Mouse (Mus musculus): ENCODE measurements around the gene Mia2.

Mia2 gene

GRCm38 (mm10) chr12:59164522-59164921, 68.9 kb downstream of the Mia2 start:
- DNase-seq (ENCODE audit: low spot score), result no peak

GRCm38 (mm10) chr12:59166557-59166956, 71.0 kb downstream of the Mia2 start:
- no peak for DNase-seq (ENCODE audit: low spot score)

GRCm38 (mm10) chr12:59169935-59170334, 74.3 kb downstream of the Mia2 start:
- no peak for DNase-seq (ENCODE audit: low spot score)

- no peak for DNase-seq (ENCODE audit: low spot score)
Observed at GRCm38 (mm10) chr12:59177814-59178213, 82.2 kb downstream of the Mia2 start.

- DNase-seq (ENCODE audit: low spot score), result no peak
Observed at GRCm38 (mm10) chr12:59188086-59188682, 92.6 kb downstream of the Mia2 start.

- DNase-seq (ENCODE audit: low spot score), result no peak
Observed at GRCm38 (mm10) chr12:59193637-59194036, 98.0 kb downstream of the Mia2 start.

GRCm38 (mm10) chr12:59194341-59195003, 98.9 kb downstream of the Mia2 start:
- DNase-seq (ENCODE audit: low spot score), result no peak

GRCm38 (mm10) chr12:59195065-59195464, 99.5 kb downstream of the Mia2 start:
- no peak for DNase-seq (ENCODE audit: low spot score)

- DNase-seq (ENCODE audit: low spot score), result no peak
Observed at GRCm38 (mm10) chr12:59195941-59196340, 100.3 kb downstream of the Mia2 start.

- DNase-seq (ENCODE audit: low spot score), result peak; percentile 43
Observed at GRCm38 (mm10) chr12:59198750-59199149, 103.2 kb downstream of the Mia2 start.

GRCm38 (mm10) chr12:59199361-59199760, 103.8 kb downstream of the Mia2 start:
- DNase-seq (ENCODE audit: low spot score), result no peak

GRCm38 (mm10) chr12:59205571-59205970, 110.0 kb downstream of the Mia2 start:
- no peak for DNase-seq (ENCODE audit: low spot score)

- DNase-seq (ENCODE audit: low spot score), result no peak
Observed at GRCm38 (mm10) chr12:59206208-59206999, 110.8 kb downstream of the Mia2 start.

GRCm38 (mm10) chr12:59207000-59207390, 111.4 kb downstream of the Mia2 start:
- DNase-seq (ENCODE audit: low spot score), result no peak

- no peak for DNase-seq (ENCODE audit: low spot score)
Observed at GRCm38 (mm10) chr12:59207814-59208213, 112.2 kb downstream of the Mia2 start.

GRCm38 (mm10) chr12:59216176-59216575, 120.6 kb downstream of the Mia2 start:
- no peak for DNase-seq (ENCODE audit: low spot score)

GRCm38 (mm10) chr12:59216676-59217266, 121.2 kb downstream of the Mia2 start:
- DNase-seq (ENCODE audit: low spot score), result no peak

- DNase-seq (ENCODE audit: low spot score), result no peak
Observed at GRCm38 (mm10) chr12:59217331-59217730, 121.7 kb downstream of the Mia2 start.

- DNase-seq (ENCODE audit: low spot score), result peak; percentile 55
Observed at GRCm38 (mm10) chr12:59218640-59219321, 123.2 kb downstream of the Mia2 start.

- DNase-seq (ENCODE audit: low spot score), result peak; percentile 98
Observed at GRCm38 (mm10) chr12:59219325-59220225, 124.0 kb downstream of the Mia2 start, which contains the start of gene Fbxo33. Gene Fbxo33, minus strand, starts transcription at chr12:59219725.

- DNase-seq (ENCODE audit: low spot score), result no peak
Observed at GRCm38 (mm10) chr12:59228401-59228800, 132.8 kb downstream of the Mia2 start.
